Mouse (Mus musculus) heart, postnatal 10 days (tissue): ENCODE measurements around the gene Itln1. TPM values are rescaled to one million over a fixed set of nuclear protein-coding genes. Genes with fewer than 3 reads are reported as not detected.
A peak's percentile ranks its signal among the peaks of the same experiment; 100 is the strongest.

Source experiments
- DNase-seq, 2 experiments: peaks; one replicate each; pipeline ENCODE4 v3.0.0; 2021
- intact Hi-C: fragments of 180-260 bp; cut with DNase I; formaldehyde crosslinking; loops from one replicate; pipeline ENCODE4 v1.15.1; 2025
- total RNA-seq, 2 experiments: library from RNA; stranded (reverse); gene quantifications; 2 replicates each; pipeline ENCODE4 v1.2.3; 2021

The Itln1 gene
- total RNA-seq, 2 experiments from 2014 or later = not detected

DNA sequence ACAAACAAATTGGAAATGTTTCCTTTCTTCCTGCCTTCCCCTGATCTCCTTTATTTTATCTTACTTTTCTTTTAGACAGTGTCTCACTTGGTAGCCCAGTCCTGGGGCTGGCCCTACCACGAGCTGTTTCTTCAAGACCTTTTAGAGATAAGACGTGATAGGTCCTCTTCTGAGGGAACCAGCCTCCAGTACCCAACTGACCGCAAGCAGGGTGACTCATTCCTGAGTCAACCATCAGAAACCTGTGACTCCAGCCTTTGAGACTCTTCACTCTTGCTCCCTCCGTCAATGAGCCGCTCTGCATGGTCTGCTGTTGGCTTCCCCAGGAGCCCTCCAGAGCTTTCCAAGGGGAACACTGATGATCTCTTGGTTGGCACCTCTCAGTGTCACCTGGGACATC lies 64.2 kb downstream of the Itln1 start:
- no peak for DNase-seq
- intact Hi-C loops = loop anchor here (2.0 to 10.0 kb wide), 2 partner anchors 32 to 356 kb away; partner anchors contain the start of gene Cfap126

DNA sequence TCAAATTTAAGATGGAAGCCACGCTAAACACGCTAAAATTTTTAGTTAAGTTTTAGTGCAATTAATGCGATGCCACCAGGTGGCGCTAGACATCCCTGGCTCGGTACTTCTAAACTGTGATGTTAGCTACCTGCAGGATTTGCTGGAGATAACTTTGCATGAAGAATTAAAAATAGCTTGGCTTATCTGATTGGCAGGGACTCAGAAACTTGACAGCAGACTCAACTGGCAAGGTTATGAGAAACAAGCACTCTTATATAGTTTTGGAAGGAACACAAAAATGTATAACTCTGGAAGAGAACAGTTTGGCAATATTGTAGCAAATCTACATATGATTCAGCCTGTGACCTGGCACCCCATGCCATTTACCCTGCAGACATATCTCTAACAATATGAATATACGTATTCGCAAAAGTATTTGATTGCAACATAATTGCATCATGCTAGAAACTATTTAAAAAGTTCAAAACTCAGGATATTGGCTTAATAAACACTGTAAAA lies 64.7 kb downstream of the Itln1 start:
- intact Hi-C loops = loop anchor here (2.0 to 10.0 kb wide), 2 partner anchors 32 to 356 kb away; partner anchors contain the start of gene Cfap126
- DNase-seq = peak; percentile 60 to 78

DNA sequence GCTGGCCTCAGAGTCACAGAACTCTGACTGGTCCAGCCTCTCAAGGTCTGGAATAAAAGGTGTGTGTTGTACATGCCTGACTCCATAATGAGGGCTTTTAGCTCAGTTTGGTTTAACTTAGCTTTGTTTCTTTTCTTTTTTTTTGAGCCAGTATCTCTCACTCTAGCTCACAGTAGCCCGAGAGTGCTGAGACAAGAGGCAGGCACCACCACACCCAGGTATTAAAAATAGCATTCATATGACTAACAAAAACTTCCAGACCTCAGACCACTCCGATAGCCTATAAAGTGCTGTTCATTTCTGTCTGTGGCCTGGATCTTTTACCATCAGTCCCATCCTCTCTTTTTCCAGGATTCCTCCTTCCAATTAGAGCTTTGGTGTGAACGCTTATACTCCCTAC lies 65.4 kb downstream of the Itln1 start:
- DNase-seq = no peak
- intact Hi-C loops = loop anchor here (2.0 to 10.0 kb wide), 2 partner anchors 31 to 355 kb away; partner anchors contain the start of gene Cfap126

Other genes starting within 250 kb of the Itln1 start
- 10 to 100 TPM; 20.7 to 26.8 TPM for gene Usp21, start 247.3 kb downstream of the Itln1 start, total RNA-seq
- gene Ufc1, start 240.3 kb downstream of the Itln1 start, total RNA-seq = 100 to 1,000 TPM; 101 to 112 TPM
- gene Dedd, start 206.1 kb downstream of the Itln1 start, total RNA-seq = 10 to 100 TPM; 23.6 to 26.3 TPM
- gene Nit1, start 189.6 kb downstream of the Itln1 start, total RNA-seq = 10 to 100 TPM; 20.9 to 22.1 TPM
- gene Pfdn2, start 189.6 kb downstream of the Itln1 start, total RNA-seq = 10 to 100 TPM; 73.4 to 73.9 TPM
- gene Klhdc9, start 174.5 kb downstream of the Itln1 start, total RNA-seq = under 1 TPM; 0.60 to 0.65 TPM
- under 1 TPM in 1 of 2 experiments, not detected in 1; 0.22 TPM for gene Nectin4, start 165.2 kb downstream of the Itln1 start, total RNA-seq
- gene Arhgap30, start 146.3 kb downstream of the Itln1 start, total RNA-seq = 1 to 10 TPM; 2.1 to 2.5 TPM
- 10 to 100 TPM; 50.4 to 51.3 TPM for gene Usf1, start 124.0 kb downstream of the Itln1 start, total RNA-seq
- gene Tstd1, start 116.4 kb downstream of the Itln1 start, total RNA-seq = 1 to 10 TPM; 1.6 TPM
- gene F11r, start 97.8 kb downstream of the Itln1 start, total RNA-seq = 10 to 100 TPM; 59.4 to 65.1 TPM
- 1 to 10 TPM; 4.4 to 4.5 TPM for gene Alyref2, start 31.8 kb downstream of the Itln1 start, total RNA-seq
- gene Cd244a, start 23.9 kb upstream of the Itln1 start, total RNA-seq = under 1 TPM; 0.10 to 0.20 TPM
- gene Ly9, start 72.1 kb upstream of the Itln1 start, total RNA-seq = under 1 TPM; 0.17 to 0.22 TPM
- under 1 TPM in 1 of 2 experiments, not detected in 1; 0.29 TPM for gene Slamf7, start 117.7 kb upstream of the Itln1 start, total RNA-seq
- gene Cd48, start 146.7 kb upstream of the Itln1 start, total RNA-seq = 1 to 10 TPM; 1.8 to 2.3 TPM
- under 1 TPM; 0.32 to 0.38 TPM for gene Slamf1, start 231.8 kb upstream of the Itln1 start, total RNA-seq